Mouse (Mus musculus) CH12F3 (cell line): Measurements from ENCODE around the gene Kcnk5.

ENCODE experiments used
- in situ Hi-C: fragments of 300-500 bp; cut with MboI; formaldehyde crosslinking; loops from 2 replicates; pipeline ENCODE4 v1.14.3; 2020; ENCODE audit warnings: low sequenced_read_pairs

The Kcnk5 gene

GRCm38 (mm10) chr14:20181466-20181921 lies at the start of gene Kcnk5:
TSS of gene Kcnk5 (minus strand) at chr14:20181809.
- in situ Hi-C loops = no loop called here

- in situ Hi-C loops = no loop called here
These were observed 48.5 kb upstream of the Kcnk5 start for GRCm38 (mm10) chr14:20230063-20230491.

GRCm38 (mm10) chr14:20229437-20229836 lies 47.8 kb upstream of the Kcnk5 start:
- in situ Hi-C loops = no loop called here

DNA sequence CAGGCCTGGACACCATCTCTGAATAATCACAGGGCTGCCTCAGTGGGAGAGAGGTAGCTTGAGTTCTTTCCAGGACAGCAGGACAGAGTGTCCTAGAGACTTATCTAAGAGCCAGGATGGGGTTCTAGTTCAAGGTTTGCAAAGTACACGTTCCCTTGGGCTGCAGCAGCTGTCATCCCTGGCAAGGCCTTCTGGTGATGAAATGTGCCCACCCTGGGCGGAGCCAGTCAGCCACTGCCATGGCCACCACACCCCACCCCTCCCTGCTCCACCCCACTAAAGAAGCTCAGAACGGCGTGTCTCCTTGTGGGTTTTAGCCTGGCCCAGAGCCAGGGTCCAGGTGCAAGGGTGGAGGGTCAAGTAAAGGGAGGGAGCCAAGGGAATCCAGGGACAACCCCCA lies 46.7 kb upstream of the Kcnk5 start:
- in situ Hi-C loops = no loop called here

DNA sequence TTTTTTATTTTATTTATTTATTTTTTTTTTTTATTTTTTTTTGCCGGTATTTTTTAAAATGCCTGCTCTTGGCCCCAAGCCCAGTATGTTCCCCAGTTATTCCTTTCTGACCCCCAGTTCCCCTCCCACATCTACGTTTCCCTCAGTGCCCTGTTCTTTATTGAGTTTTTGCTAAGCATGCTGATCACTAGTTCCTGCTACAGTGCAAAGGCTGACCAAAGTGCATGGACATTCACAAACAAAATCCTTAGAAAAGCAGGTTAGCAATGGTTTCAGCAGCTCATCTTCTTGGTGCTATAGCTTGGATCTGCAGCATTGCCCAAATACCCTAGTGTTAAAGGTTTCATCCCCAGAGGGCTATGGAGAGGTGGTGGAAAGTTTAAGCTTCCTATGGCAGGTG lies 45.4 kb upstream of the Kcnk5 start:
- in situ Hi-C loops = no loop called here

DNA sequence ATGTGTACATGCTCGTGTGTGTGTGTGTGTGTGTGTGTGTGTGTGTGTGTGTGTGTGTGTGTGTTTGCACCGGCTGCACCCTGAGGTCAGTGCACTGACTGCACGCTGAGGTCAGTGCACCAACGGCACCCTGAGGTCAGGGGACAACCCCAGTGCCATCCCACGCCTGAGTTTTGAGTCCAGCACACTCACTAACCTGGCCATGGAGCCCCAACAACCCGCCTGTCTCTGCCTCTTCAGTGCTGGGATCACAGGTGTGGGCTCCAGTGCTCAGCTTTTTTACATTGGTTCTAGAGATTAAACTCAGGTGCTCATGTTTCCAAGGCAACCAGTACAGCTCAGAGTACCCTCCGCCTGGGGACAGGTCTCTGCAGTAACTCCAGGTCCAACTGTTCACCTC lies 44.9 kb upstream of the Kcnk5 start:
- in situ Hi-C loops = no loop called here

DNA sequence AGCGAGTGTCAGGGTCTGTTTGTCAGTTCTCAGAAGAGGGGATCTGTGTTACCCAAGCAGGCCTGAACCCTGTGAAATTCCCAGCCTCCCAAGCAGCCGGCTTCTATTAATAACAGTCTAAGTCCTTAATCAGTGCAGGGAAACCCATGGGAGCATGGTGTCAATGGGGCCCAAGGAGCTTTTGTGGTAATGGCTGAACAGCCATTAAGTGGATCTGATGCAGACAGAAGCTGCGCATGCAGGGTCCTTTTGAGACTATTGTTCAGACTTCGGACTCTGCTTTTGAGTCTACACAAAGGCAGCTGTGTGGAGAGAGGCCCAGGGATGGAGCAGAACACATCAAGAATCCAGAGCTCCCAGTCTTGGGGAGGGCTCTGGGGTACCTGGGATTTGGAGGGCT lies 43.9 kb upstream of the Kcnk5 start:
- in situ Hi-C loops = no loop called here

DNA sequence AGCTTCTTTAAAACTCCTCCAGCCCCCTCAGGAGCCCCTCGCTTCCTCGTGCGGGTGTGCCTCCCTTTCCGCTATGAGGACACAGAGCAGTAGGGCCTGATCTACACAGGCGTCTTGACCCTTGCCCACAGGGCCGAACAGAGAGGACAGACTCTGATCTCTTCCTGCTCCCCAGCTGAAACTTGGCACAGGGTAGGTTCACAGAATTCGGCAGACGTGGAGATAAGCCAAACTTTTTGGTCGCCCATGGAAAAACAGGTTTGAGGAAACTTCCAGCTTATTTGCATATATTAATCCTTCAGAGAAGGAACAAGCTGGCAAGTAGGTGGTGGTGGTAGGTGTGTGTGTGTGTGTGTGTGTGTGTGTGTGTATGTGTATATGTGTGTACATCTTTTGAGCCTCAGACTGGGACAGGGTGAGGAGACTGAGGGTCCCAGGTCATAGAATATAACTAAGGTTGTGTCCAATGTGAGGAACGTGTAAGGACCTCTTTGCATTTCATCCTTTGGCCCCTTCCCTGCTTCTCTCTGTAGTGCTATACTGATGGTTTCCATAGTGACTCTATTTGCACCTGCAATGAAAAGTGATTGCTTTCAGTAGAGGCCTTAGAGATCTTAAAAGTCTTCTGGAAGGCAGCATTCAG lies 43.1 kb upstream of the Kcnk5 start:
- in situ Hi-C loops = no loop called here

- in situ Hi-C loops = no loop called here
These were observed 42.6 kb upstream of the Kcnk5 start for GRCm38 (mm10) chr14:20224163-20224562.

DNA sequence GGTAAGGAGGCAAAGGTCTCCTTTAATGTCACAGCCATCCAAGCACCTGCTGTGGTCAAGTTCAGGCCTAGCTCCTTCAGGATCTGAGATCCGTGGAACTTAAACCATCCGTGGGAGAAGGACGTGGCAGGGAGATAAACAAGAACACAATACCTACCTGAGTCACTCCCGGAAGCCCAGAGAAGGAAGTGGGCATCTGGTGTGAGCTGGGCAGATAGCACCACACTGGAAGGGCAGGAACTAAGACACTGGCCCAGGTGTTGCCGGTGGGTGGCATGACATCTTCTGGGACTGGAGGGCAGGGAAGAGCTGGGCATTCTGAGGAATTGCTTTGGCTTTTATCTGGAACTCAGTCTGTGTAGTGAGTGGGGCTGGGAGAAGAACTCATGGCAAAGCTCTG lies 41.6 kb upstream of the Kcnk5 start:
- in situ Hi-C loops = no loop called here

DNA sequence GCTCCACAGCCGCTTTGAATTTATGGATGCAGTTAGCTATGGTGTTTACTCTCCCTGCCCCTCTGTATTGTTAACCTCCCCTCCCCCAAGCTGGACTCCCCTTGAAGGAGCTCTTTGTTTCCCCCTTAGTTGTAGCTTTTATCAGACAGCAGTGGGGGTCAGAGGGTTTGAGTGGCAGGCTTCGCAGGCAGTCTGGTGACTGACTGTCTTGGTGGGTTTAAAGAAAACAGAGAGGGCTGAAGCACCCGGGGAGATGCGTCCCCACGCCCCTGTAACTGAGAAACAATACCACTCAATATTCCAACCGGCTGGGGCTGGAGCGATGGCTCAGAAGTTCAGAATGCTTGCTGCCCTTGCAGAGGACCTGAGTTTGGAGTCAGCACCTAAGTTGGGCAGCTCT lies 39.5 kb upstream of the Kcnk5 start:
- in situ Hi-C loops = no loop called here

- in situ Hi-C loops = no loop called here
These were observed 38.2 kb upstream of the Kcnk5 start for GRCm38 (mm10) chr14:20219849-20220248.

GRCm38 (mm10) chr14:20217299-20217864 lies 35.8 kb upstream of the Kcnk5 start:
- in situ Hi-C loops = no loop called here

- in situ Hi-C loops = no loop called here
These were observed 35.1 kb upstream of the Kcnk5 start for GRCm38 (mm10) chr14:20216561-20217298.

DNA sequence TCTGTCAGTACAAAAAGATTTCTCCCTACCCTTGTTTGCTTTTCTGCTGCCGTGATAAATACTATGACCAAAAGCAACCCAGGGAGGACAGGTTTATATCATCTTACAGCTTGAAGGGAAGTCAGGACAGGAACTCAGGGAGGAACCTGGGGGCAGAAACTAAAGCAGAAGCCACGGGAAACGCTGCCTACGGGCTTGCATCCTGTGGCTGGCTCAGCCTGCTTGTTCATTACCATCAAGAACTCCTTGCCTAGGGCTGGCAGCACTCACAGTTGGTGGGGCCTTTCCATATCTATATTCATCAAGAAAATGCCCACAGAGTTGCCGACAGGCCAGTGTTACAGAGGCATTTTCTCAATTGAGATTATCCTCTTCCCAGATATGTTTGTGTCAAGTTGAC lies 34.2 kb upstream of the Kcnk5 start:
- in situ Hi-C loops = no loop called here

GRCm38 (mm10) chr14:20214125-20214524 lies 32.5 kb upstream of the Kcnk5 start:
- in situ Hi-C loops = no loop called here

- in situ Hi-C loops = no loop called here
These were observed 30.4 kb upstream of the Kcnk5 start for GRCm38 (mm10) chr14:20211754-20212601.

GRCm38 (mm10) chr14:20209926-20210325 lies 28.3 kb upstream of the Kcnk5 start:
- in situ Hi-C loops = no loop called here

GRCm38 (mm10) chr14:20208435-20208834 lies 26.8 kb upstream of the Kcnk5 start:
- in situ Hi-C loops = no loop called here

GRCm38 (mm10) chr14:20205747-20206146 lies 24.1 kb upstream of the Kcnk5 start:
- in situ Hi-C loops = no loop called here

- in situ Hi-C loops = no loop called here
These were observed 21.7 kb upstream of the Kcnk5 start for GRCm38 (mm10) chr14:20203301-20203700.
